Mouse (Mus musculus) adrenal gland, postnatal 10 days (tissue): ENCODE data around the gene Prr3. TPM values are rescaled to one million over a fixed set of nuclear protein-coding genes. Genes with fewer than 3 reads are reported as not detected.
"Not testable (repeated sequence)": the region's sequence is repeated elsewhere in the genome, so short reads cannot be mapped to it uniquely, and the experiment has no call there.

Source experiments
- DNase-seq: peaks from one replicate; pipeline ENCODE4 v3.0.0; 2021; ENCODE audit warnings: mixed read lengths
- total RNA-seq, 2 experiments: library from RNA; stranded (reverse); gene quantifications; 2 replicates each; pipeline ENCODE4 v1.2.3; 2021

The Prr3 gene
- total RNA-seq, 2 experiments from 2014 or later, result 16.7 to 28.8 TPM

DNA sequence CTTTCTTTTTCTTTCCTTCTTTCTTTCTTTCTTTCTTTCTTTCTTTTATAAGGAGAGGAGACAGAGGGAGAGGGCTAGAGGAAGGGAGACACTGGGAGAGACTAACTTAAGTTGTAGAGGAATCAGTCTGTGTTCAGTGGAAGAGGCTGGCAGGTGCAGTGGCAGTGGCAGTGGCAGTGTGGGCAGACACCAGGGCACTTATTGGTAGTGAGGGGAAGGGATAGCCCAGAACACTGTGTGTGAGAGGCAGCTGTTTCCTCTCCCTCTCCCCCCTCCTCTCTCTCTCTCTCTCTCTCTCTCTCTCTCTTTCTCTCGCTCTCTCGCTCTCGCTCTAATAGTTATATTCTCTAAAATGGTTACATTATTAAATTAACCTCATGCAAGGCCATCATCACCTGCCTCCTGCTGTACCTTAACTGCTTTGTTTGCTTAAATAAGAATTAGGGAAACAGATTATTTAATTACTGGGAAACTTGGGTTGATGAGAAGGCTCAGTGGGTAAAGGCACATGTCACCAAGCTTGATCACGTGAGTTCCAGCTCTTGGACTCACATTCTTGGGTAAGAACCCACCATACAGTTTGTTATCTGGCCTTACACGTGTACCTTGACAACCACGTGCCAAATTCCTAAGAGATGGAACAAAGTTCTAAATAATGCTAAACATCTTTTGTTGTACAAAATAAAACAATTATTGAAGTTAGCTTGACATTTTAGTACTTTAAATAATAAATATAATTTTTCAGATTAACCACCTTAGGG, 18.7 kb upstream of the Prr3 start:
- DNase-seq, result no peak

DNA sequence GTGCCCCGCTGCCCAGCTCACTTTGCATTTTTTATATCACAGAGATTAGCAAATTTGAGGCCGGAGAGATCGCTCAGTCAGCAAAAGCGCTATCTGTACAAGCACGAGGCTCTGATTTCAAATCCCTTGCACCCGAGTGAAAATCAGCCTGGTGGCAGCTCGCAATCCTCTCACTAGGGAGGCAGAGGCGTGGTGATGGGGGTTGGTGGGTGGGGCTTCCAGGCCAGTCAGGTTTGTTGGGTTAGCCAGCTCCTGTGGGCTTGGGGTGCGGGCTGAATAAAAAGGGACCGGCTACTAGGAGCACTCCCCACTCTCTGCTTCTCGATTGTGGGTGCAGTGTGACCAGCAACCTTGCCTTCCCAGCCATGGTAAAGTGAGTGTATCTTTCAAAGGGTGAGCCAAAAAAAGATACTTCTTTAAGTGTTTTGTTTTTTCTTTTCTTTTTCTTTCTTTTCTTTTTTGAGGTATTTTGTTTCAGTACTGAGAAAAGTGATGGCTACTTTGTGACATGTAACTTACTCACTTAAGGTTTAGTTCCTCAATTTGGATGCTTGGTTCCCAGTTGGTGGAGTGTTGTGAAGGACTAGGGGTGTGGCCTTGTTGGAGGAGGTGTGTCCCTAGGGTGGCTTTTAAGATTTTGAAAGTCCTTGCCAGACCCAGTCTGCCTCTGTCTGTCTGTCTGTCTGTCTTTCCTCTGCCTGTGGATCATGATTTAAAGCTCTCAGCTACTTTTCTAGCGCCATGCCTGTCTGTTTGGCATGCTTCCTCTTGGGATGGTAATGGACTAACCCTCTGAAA, 17.9 kb upstream of the Prr3 start:
- DNase-seq, result no peak

DNA sequence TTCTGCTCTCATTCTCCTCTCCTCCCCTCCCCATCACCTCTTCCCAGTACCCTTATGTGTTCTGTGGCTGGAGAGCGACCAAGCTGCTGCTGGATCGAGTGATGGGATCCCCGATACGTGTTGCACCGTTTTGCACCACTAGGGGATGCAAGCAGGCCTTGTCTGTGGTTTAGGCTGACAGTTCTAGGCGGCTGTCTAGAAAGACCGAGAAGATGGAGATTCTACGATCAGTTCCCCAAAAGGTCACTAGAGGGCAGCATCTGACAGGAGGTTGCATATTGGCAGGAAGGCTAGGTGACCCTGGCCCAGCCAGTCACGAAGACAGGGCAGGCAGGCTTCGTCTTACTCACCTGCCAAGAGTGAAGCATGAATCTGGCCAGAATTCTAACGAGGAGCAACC, 16.9 kb upstream of the Prr3 start:
- DNase-seq, result peak; percentile 98

DNA sequence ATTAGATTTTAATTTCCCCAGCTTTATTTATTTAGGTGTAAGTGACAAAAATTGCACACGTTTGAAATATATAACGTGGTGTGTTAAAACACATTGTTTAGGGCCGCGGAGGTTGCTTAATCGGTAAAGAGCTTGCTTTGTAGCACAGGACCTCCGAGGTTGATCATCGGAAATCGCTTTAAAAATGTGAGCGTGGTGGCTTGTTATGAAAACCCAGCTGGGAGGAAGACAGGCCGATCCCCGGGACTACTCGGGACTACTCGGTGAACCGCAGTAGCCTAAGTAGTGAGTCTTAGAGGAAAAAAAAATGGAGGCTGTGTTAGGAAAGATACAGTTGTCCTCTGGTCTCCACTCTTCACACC, 14.8 kb upstream of the Prr3 start:
- DNase-seq, result no peak

DNA sequence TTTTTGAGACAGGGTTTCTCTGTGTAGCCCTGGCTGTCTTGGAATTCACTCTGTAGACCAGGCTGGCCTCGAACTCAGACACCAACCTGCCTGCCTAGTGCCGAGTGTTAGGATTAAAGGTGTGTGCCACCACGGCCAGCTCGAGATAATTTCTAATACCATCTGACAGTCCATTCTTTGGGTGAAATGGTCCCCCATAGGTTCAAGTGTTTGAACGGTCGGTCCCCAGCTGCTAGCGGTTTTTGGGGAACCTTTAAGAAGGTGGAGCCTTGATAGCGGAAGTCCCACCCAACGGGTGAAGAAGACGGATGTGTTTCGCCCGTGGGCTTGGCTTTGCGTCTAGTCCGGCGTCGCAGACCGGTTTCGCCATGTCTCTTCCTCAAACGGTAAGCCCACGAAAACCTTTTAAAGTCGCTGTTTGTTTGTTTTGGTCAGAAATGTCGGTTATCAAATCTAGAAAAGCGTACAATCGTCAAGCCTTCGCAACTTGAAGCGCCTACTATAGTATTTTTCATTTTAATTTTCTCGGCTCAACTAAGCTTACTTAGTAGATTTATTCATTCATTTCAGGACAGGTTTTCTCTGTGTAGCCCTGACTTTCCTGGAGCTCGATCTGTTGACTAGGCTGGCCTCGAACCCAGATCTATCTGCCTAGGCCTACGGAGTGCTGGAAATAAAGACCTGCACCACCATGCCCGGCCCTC, 14.3 kb upstream of the Prr3 start:
- peak; percentile 87 for DNase-seq

DNA sequence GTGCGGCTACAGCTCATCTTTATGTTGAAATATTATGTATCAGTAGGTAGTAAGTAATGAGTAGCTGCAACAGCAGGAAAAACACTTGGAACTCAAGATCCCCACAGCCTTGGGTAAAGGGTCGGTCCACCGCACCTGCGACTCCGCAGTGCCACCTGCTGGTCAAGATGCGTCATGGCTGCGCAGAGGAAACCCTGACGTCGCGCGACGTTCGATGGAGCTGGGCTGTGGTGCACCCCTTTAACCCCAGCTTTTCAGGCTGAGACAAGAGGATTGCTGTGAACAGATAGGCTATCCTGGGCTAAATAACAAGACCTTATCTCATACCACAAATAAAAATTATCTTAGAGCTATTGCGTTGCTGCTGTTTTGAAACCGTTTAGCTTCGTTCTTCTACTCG, 13.6 kb upstream of the Prr3 start:
- DNase-seq, result peak; percentile 87

DNA sequence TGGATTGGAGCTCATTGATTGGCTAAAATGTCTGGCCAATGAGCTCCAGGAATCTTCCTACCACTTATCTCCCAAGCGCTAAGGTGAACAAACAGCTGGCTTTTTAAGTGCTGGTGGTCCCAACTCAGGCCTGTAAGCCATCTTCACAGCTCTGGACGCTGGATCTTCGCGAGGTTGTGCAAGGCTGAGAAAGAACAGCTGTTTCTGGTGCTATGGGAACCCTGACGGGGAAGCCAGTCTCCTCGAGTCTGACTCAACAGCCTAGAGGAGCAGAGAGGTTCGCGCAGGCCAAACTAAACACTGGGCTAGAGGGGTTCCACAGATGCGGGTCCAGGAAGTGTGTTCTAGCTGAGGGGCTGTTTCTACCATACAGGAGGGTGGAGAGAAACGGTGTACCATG, 11.7 kb upstream of the Prr3 start:
- no peak for DNase-seq

DNA sequence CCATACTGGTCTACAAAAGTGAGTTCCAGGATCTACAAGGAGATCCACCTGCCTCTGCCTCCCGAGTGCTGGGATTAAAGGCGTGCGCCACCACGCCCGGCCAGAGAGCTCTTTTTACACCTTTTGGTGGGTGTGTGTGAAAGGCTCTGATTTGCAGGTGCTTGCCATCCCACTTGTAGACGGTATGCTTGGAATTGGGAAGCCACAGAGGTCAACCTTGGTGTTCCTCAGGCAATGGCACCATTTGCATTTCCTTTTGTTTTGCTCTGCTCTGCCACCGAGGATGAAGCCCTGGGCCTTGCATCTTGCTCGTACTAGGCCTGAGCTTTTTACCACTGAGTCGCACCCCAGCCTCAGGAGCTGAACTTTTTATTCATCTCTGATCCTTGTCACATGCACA, 1.7 kb upstream of the Prr3 start:
- DNase-seq, result no peak

DNA sequence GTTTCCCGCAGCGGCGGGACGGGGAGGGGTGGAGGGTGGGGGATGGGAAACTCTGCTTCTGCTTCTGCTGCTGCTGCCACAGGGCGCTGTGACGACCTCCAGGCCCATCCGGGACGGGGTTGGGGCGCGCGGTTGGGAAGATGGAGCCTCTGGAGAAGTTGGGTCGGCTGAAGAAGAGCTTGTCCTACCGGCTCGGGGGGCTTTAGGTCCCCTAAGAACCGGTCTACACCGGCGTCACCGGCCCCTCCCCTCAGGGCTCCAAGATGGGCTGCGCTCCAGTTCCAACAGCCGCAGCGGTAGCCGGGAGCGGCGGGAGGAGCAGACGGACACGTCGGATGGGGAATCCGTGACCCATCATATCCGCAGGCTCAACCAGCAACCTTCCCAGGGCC, 323 bp upstream of the Prr3 start:
- peak; percentile 74 for DNase-seq

DNA sequence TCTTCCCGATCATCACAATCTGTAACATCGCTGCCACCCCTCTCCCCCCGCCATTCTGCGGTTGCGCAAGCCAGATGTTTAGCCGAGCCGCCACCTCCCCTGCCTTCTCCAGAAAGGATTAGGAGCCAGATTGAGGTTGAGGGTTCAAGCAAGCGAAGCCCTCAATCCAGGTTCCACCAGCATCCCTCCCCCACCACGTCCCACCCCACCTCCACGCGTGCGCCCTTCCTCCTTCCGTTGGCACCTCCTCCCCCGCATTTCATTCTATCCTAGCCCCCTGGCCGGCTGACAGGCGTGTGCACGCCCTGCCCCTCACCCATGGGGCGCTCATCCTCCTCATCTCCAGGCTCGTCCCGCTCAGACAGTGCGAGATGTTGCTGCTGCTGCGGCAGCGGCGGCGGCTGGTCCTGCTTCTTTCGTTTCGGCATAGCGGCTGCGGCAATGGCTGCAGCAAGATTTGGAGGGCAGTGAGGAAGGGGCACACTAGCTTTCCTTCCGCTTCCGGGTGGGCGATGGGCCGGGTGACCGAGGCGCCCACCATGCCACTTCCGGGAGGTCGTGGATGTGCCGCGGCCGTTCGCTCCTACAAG, 1.1 kb downstream of the Prr3 start:
- no peak for DNase-seq

DNA sequence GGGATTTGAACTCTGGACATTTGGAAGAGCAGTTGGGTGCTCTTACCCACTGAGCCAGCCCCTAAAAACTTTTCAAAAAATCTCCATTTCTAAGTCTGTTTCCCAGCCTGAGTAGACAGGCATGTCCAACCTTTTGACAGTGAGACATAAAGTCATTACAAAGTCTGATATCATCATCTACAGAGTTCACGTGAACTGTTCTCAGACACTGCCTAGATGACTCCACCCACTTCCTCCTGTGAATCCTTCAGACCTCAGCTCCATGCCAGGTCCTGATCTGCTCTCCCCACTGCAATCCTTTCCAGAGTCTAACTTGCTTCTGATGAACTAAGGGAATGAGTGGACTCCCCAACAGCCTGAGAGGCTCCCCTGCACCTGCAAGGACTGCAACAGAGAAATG, 7.9 kb downstream of the Prr3 start:
- no peak for DNase-seq

DNA sequence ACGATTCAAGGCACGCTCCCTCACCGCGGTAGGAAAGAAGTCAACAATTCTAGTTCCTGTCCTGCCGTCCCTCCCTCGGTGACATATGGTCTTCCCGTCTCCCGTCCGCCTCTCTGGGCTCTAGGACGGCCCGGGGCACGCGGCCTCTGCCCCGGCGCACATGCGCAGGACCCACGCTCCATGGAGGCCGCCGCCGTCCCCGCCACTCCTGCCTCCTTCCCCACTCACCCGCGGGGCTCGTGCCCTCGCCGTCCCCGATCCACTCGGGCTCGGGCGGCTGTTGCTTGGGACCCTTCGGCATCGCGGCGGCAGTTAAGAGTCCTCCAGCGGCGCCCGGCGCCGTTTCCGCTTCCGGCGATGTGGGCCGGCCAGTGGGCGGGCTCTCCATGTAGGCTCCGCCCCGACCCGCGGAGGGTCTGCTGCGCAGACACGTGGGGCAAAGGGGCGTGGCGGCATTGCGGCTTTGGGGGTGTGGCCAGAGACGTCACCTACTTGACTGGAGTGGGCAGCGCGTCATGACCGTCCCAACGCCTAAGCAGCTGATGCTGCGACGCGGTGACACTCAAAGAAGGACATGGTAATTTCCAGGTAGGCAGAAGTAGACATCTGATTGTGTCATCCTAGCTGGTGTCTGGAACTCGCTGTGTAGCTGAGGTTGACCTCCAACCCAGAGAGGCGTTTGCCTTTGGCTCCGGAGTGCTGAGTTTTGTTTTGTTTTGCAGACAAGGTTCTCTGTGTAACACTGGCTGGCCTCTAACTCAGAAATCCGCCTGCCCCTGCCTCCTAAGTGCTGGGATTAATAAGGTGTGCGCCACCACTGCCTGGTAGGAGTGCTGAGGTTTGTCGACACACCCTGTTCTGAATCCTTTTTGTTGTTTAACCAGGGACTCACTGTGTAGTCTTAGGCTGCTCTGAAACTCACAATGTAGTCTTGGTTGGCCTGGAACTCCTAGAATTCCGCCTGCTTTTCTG, 10.3 kb downstream of the Prr3 start, which contains the start of gene Abcf1:
Gene Abcf1, minus strand, starts transcription at position 344 of the 972 bp plus-strand sequence.
- peak; percentile 100 for DNase-seq

DNA sequence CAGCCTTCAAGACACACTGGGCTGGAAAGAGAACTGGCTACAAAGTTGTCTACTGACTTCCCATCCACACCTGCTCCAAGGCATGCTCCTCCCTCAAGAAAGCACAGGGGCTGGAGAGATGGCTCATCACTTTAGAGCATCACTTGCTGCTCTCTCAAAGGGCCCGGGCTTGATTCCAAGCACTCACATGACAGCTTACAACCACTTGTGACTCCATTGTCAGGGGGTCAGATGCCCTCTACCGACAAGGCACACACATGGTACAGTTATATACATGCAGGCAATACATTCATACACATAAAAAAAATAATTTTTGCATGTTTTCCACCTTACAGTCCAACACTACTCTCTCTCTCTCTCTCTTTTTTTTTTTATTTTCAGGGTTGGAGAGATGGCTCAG, 12.4 kb downstream of the Prr3 start:
- no peak for DNase-seq

DNA sequence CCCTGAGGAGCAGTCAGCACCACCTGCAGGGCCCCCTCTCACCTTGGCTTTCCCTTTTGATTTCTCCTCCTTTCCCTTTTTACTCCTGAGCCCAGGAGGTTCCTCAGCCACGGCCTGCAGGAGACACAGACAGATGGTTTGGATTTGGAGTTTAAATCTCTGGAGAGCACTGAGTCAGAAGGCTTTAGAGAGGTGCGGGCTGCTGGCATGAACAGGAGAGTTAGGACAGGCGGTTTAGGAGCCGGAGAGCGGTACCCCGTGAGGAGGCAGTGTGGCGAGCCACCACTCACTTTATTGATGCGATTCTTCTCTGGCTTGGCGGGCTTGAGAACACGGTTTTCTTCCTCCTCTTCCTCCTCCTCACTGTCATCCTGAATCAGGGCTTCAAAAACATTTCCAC, 16.8 kb downstream of the Prr3 start:
- no peak for DNase-seq

DNA sequence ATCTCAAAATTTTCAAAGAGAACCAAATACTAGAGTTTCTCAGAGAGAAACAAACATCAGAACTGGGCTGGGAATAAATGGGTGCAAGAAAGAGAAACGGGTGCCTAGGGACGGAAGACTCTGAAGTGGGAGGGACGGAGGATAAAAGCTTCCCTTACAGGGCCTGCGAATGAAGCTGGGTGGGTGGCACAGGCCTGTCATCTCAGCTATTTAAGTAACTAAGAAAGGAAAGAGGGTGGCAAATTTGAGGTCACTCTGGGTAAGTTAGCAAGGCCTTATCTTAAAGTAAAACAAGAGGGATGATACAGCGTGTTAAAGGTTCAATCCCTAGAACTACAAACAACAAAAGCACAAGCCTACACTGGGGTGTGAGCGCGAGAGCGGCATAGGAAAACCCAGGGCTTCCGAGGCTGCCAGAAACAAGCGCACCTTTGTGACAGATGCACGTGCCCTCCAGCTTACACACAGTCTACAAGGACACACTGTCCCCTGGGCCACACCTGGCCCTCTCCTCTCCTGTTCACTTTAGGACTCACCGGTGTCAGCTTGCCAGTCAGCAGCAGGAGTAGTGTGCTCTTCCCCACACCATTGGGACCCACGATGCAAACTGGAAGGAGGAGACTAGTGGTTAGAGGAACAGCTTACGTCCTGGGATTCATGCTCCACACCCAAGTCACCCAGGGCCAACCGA, 21.4 kb downstream of the Prr3 start:
- DNase-seq, result no peak

DNA sequence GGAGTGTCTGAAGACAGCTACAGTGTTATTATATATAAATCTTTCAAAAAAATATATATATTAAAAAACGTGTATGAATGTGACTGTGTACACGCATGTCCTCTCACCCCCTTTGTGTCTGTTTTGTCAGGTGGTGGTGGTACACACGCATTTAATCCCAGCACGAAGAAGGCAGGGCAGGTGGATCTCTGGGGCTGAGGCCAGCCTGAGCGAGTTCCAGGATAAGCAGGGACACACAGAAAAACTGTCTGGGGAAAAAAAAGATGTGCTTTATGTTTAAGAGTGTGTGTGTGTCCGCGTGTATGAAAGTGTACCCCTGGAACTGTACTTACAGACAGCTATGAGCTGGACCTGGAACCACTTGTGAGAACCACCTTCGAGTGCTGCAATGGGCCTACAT, 25.4 kb downstream of the Prr3 start:
- no peak for DNase-seq

DNA sequence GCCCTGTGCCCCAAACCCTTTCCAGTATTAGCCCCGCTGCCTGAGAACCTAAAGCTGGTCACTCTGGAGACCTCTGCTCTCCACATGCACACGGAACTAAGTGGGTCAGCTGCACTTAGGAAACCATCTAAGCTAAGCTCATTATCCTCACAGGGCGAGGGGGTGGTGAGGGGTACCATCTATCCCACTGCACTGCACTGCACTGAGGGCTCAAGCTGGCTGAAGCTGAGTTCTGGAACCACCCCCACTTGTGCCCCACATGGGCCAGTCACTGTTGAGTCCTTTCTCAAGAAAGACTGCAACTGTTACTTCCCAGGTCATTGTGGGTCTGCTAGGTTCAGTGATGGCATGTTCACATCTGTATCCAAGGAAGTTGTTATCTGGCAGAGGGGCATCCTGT, 27.5 kb downstream of the Prr3 start:
- not testable (repeated sequence) for DNase-seq

DNA sequence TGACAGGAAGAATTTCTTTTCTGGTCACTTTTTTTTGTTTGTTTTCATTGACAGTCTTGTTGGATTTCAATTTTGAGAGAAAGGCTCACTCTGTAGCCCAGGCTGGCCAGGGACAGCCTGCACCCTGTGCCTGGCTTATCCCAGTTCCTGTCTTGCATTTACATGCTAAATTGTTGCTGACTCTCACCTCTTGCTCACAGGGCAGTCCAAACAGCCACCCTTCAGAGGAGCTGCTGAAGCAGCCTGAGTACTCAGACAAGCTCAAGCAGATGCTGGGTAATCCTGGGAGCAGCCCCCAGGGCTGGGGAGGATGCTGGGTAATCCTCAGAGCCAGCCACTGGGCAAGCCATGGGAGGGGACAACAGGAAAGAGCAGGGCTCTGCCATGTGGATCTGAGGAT, 29.1 kb downstream of the Prr3 start:
- DNase-seq, result not testable (repeated sequence)

DNA sequence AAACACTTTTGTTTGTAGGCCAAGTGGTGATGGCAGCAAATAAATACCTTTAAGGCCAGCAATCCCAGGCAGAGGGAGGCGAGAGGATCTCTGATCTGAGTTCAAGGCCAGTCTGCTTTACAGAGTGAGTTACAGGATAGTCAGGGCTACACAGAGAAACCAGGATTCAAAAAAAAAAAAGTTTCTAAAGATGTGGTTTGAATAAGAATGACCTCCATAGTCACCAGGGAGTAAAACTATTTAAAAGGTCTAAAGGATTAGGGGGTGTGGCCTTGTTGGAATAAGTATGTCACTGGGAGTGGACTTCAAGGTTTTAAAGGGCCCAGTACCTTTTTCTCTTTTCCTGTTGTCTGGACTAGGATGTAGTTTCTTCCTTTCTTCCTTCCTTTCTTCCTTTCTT, 40.1 kb downstream of the Prr3 start:
- no peak for DNase-seq

DNA sequence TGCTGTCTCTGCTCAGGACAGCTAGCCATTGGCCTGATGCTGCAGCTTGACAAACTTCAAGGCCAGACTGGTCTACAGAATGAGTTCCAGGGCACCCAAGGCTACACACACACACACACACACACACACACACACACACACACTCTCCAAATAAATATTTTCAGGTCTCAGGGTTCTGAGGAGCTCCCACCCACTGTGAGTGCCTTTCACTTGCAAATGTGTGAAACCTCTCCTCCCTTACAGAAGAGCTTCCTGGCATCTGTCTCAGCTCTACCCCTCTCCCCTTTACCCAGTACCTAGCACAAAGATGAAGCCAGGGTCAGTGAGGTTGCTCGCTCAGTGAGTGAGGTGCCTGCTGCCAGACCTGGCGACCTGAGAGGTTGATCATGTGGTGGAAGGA, 40.9 kb downstream of the Prr3 start:
- DNase-seq, result no peak
